Mouse (Mus musculus) skeletal muscle tissue, postnatal 0 days (tissue): ENCODE measurements around the gene Npas2. TPM values are rescaled to one million over a fixed set of nuclear protein-coding genes. Genes with fewer than 3 reads are reported as not detected.

ENCODE experiments used
- microRNA-seq, 2 experiments: library from miRNA; unstranded; fragments of <30 nt; microRNA quantifications; one replicate each; pipeline ENCODE4; 2016
- polyA plus RNA-seq: library from polyadenylated mRNA; unstranded; fragments of >200 nt; fragmentation: Nextera tagmentation; extraction: Ambion mirVana; gene quantifications from 2 replicates; pipeline ENCODE4 v1.2.1, GENCODE M21; 2015

Npas2 gene
- polyA plus RNA-seq: 1.5 and 1.6 TPM in 2 replicates

DNA sequence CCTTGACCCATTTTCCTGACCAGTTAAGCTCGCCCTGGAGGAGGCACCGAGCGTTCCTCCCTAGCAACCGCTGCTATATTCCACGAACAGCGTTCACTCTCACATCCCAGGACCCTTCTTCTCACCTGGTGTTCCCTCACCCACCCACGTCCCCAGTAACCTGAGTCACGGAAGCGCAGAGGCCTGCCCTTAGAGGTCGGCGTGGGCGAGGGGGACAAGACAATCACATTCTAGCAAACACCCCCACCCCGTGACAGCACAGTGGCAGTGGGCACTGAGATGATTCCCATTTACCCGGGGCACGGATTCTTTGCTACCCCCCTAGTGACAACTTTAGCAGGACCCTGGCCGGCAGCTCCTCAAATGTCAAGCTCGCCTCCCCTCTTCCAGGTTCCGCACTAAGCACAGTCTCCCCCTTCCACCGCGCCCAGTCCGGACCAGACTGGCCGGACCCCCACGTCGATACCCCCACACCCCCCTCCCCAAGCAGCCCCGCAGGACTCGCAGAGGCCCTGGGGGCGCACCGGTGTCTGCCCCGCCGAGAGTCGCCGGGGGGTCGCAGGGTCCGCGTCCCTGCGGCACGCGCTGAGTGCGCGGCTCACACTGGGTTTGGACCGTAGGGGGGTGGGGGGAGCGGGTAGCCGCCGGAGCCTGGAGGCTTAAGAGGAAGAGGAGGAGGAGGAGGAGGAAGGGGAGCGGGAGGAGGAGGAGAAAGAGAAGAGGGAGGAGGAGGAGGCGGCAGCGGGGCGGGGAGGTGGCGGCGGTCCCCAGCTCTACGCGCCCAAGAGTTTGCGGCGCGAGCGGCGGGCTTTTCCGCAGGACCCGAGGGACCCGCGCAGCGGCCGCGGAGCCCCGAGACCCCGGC is at the start of gene Npas2:
Npas2 (plus strand) TSS at position 735 of the 865 bp plus-strand sequence.

DNA sequence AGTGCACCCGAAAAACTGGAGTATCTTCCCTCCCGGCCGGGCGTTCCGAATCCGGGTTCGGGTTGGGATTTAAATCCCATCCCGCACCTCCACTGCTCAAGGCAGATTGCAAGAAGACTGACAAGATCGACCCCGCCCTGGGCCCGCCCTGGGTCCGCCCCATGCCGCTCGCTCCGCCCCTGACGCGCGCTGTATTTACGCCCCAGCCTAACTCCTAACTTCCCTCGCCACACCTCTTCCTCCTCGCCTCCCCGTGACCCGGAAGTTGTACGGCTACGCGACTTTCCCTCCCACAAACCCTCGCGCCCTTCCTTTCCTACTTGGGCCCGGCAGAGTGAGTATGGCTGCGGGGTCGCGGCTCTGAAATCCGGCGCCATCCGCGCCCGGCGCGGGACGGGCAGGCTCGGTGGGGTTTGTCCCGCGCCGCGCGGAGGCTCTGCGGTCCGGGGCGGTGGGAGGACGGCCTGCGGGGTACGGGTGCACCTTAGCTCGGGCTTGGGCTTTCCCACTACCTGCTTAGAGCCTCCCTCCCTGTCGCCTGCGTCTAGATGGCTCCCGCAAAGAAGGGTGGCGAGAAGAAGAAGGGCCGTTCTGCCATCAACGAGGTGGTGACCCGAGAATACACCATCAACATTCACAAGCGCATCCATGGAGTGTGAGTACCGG is 174.2 kb downstream of the Npas2 start, which contains the start of gene Rpl31:
Rpl31 (plus strand) TSS at position 242 of the 666 bp plus-strand sequence.

Small RNA genes lying within 50 kb of the gene (microRNA-seq; reads per million reads assigned to microRNA genes)
- 0 reads per million in 2 experiments for gene Mir6349

Other genes starting within 250 kb of the Npas2 start
- 209 and 211 TPM in 2 replicates for gene Pdcl3, start 208.1 kb upstream of the Npas2 start, polyA plus RNA-seq
- gene Rpl31, start 174.1 kb downstream of the Npas2 start, polyA plus RNA-seq: 306 and 341 TPM in 2 replicates